Mouse (Mus musculus) embryonic fibroblast, embryonic 13.5 days (primary cell): ENCODE measurements around the gene Dach1.

Experiments used
- CTCF ChIP-seq: IDR thresholded peaks from 2 replicates; pipeline ENCODE4 v1.5.1; 2011; ENCODE audit warnings: mild to moderate bottlenecking, control low read depth, low read length, moderate library complexity, borderline replicate concordance; ENCODE audit not compliant: insufficient read depth
- POLR2A ChIP-seq: IDR thresholded peaks from 2 replicates; pipeline ENCODE4 v1.6.1; 2011; ENCODE audit warnings: low read depth, mild to moderate bottlenecking, control low read depth, low read length, moderate library complexity

- no peak for TF ChIP-seq CTCF
- TF ChIP-seq POLR2A = no peak
These were observed 356.0 kb downstream of the Dach1 start for GRCm38 (mm10) chr14:97813557-97813956.
